ENCODE assay signal across 22 mouse cellular contexts in genomic region chr6:86708072-86708774, GRCm38 (mm10).
"Had no signal": no experiment of that assay in that cellular context is flagged by ENCODE, and none has a peak within 500 bp of the region (broad histone marks: within the 10 kb centered on the region; RNA-seq: fewer than 3 reads in every experiment).

No protein-coding gene starts in this region.

- DNase-seq: gastrocnemius, adult 2 months; gastrocnemius, postnatal 10 days; gastrocnemius, postnatal 25 days; heart, adult 2 months; heart, postnatal 10 days; heart, postnatal 4 days; kidney, adult 18-20 months; kidney, adult 8-10 months; kidney, postnatal 10 days; kidney, postnatal 36 days; layer of hippocampus, adult 9-11 months; layer of hippocampus, postnatal 36 days; liver; liver, embryonic 13.5 days had no signal

- H3K4me2 ChIP-seq: heart, embryonic 12.5 days; hindbrain, embryonic 13.5 days; hindbrain, embryonic 15.5 days; limb, embryonic 12.5 days; liver, embryonic 11.5 days; liver, embryonic 13.5 days had no signal

- H3K4me3 ChIP-seq: gastrocnemius, adult 2 months; heart, adult 2 months; heart, embryonic 10.5 days; heart, embryonic 12.5 days; hindbrain, embryonic 13.5 days; hindbrain, embryonic 15.5 days; limb, embryonic 10.5 days; limb, embryonic 12.5 days; liver, embryonic 13.5 days had no signal

- H3K9ac ChIP-seq: heart, embryonic 12.5 days; hindbrain, embryonic 13.5 days; hindbrain, embryonic 15.5 days; limb, embryonic 12.5 days; liver, embryonic 13.5 days had no signal

- H3K27me3 ChIP-seq: heart, embryonic 12.5 days; hindbrain, embryonic 13.5 days; hindbrain, embryonic 15.5 days; limb, embryonic 12.5 days; liver, embryonic 13.5 days had no signal

- ATAC-seq: hindbrain, postnatal 0 days had no signal

- H3K27ac ChIP-seq: gastrocnemius, adult 2 months; heart, adult 2 months; heart, embryonic 10.5 days; hindbrain, embryonic 13.5 days; hindbrain, embryonic 15.5 days; hindbrain, postnatal 0 days; limb, embryonic 10.5 days; limb, embryonic 12.5 days; liver, embryonic 13.5 days had no signal

- H3K4me1 ChIP-seq: heart, embryonic 10.5 days; heart, embryonic 12.5 days; hindbrain, embryonic 13.5 days; hindbrain, embryonic 15.5 days; limb, embryonic 12.5 days had no signal

- H3K9me3 ChIP-seq: heart, embryonic 10.5 days; heart, embryonic 12.5 days; hindbrain, embryonic 13.5 days; hindbrain, embryonic 15.5 days; limb, embryonic 10.5 days; limb, embryonic 12.5 days; liver, embryonic 13.5 days had no signal
